Mouse (Mus musculus): ENCODE data around the gene Cntrl.

Cntrl gene

GRCm38 (mm10) chr2:35109141-35109923 lies at the start of gene Cntrl:
Cntrl (plus strand) TSS chr2:35109492.
- peak; percentile 94 to 95 for DNase-seq

DNA sequence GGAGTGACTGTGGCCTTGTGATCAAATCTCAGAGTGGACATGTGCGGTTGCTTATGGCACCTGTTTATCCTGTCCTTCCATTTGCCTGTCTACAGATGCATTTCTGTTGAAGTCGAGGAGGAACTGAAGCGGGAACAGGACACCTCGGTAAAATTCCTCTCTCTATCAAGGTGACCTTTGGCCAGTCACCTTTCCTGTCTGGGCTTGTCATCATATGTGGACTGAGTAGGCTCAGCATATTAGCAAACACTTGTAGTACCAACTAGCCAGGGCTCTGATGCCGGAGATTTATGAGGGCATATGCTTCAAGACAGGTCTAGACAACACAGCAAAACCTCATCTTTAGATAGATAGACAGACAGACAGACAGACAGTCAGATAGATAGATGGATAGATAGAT lies 49.0 kb upstream of the Cntrl start:
- no peak for DNase-seq

DNA sequence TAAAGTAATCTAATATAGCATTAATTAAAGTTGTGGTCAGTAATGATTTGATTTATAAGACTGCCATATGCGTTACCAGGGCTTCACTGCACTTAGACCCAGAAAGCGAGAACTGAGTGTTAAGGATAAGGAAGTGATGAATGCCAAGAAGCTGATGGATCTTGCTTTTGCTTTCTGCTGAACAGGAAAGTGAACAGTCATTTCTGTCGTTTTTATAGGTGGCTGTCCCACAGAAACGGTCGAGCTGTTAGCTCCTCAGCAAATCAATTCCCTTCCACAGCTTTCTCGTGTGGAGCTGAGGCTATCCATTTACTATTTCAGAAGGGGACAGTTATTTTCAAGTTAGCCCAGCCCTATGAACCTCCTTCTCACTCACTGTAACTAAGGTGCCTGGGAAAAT lies 48.4 kb upstream of the Cntrl start:
- DNase-seq: no peak

DNA sequence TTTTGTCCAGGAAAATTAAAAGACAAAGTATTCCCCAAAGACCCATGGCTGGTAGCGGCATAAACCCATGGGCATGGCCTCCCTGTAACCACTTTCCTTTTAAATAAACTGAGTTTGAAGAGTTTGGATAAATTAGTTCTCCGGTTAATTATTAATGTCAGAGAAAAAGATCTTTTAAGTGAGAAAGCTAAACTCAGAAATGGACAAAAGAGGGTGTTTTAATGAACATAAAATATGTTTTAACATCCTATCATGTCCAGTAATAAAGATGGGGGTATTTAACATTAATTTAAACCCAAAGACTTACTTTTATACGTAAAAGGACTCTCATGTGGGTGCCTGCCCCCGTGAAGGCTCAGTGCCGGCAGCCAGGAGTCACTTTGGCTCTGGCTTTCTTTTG lies 48.0 kb upstream of the Cntrl start, which contains the start of gene Hc:
Gene Hc (minus strand): TSS at position 101 of the 400 bp plus-strand sequence.
- DNase-seq: no peak

DNA sequence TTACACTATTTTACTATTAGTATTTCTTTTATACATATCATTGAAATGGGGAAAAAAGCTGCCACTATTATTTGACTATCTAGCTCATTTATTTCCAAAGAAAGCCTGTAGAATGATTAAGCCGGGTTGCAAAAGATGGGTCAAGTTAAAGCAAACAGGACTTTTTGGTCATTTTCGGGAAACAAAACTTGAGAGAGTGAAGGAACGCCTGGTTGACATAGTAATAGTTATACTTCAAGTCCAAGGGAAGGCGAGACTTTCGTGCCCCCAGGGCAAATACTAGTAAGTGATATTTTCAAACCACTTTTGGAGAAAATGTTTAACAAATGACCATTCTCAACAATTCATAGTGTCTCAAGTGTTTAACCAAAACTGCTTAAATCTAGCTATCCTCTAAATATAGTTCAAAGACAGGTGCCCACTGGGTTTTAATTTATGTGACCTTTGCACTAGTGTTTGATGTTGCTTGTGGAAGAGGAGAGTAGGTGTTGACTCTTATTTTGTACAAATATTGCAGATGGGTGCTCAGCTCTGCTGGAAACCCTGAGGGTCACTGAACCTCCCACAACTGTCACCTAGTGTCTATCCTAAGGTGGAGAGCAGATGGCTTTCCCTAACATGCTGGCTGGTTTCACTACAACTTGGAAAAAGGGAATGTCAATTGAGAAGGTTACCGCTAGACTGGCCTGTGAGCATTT lies 45.8 kb upstream of the Cntrl start:
- no peak for DNase-seq

DNA sequence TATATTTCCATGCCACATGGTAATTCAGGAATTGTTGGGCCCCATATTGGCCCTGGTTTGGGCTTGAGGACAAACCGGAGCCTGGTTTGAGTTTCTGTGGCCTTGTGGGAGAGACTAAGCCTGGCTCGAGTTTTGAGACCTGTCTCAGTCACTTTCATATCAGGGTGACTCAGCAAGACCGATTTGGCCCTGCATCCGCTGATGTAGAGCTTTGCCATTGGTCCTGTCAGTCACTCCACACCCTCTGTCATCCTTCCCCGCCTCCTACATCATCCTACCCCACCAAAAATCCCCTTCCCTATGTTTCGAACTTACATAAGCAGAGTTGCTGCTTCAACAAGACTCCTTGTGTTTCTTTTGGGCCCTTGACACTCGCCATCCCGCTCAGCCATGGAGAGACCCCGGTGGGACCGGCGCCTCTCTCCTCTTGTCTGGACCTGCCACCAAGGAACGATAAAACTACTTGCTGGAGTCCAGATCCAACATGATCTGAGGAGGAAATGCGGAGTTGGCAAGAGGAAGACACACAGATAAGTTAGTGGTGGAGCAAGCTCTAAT lies 42.7 kb upstream of the Cntrl start:
- no peak for DNase-seq

DNA sequence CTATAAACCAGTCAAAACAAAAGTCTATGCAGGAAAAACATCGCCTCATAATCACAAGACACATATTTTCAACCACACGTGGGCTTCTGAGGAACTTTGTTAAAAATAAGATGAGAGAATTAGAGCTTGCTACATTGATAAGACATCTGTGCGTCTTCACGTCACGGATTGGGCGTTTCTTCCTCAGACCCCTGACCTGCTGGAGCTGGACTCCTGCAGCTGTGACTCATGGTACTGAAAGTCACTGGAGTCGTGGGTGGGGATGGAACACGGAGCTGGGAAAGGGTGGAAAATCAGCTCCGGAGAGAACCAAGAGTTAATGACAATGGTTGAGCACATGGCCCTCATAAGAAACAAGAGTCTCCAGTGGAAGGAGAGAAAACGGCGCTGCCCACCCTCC lies 42.2 kb upstream of the Cntrl start:
- DNase-seq: no peak

DNA sequence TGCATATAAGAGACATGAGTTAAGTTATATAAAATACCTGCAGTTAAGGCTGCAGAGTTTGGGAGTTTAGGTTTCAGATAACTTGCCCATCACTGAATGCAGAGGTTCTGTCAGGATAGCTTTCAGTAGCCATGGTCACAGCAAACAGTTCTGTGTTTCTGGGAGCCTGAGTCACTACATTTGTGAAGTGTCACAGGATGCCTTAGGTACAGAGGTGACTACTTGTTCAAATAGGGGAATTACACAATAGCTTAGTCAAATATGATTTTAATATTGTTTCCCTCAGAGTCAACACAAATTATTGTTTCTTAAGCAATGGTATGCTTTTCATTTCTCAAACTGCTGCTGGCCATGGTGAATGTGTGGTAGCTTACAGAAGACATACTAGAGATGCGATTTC lies 40.2 kb upstream of the Cntrl start:
- no peak for DNase-seq

- DNase-seq: no peak
Measured at GRCm38 (mm10) chr2:35070275-35070674, 39.0 kb upstream of the Cntrl start.

- no peak for DNase-seq
Measured at GRCm38 (mm10) chr2:35072547-35072946, 36.7 kb upstream of the Cntrl start.

- DNase-seq: no peak
Measured at GRCm38 (mm10) chr2:35074328-35074727, 35.0 kb upstream of the Cntrl start.

- DNase-seq: no peak
Measured at GRCm38 (mm10) chr2:35079166-35079565, 30.1 kb upstream of the Cntrl start.

DNA sequence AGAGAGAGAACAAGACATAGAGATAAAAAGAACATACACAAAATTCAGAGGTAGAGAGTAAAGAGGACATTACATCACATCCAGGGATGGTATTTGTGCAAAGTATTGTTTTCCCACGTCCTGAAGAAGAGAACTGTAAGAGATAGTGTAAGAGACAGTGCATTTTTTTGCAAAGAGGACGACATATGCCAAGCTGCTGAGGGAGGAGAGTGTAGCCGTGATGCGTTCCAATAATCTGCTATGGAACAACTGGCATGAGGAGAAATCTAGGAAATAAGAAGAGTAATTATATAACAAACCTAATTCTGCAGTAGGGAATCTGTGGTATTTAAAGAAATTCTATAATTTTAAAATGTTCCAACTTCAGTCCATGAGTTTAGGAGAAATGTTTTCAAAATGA lies 21.9 kb upstream of the Cntrl start:
- DNase-seq: no peak

DNA sequence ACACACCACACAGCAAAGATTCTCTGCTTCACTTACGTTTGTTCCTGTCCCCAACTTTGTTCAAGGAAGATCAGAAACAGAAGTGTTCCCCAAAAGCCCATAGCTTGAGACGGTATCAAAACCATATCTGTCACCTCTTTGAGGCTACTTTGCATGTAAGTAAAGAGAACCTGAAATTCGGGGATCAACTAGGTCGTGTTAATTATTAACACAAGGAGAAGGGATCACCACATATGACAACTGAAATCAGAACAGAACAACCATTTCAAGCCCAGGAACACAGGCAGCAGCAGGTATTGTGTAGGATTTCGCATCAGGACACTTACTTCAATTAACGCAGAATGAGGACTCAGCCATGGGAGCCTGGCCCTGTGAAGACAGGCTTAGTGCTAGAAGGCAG lies 8.8 kb upstream of the Cntrl start:
- no peak for DNase-seq

DNA sequence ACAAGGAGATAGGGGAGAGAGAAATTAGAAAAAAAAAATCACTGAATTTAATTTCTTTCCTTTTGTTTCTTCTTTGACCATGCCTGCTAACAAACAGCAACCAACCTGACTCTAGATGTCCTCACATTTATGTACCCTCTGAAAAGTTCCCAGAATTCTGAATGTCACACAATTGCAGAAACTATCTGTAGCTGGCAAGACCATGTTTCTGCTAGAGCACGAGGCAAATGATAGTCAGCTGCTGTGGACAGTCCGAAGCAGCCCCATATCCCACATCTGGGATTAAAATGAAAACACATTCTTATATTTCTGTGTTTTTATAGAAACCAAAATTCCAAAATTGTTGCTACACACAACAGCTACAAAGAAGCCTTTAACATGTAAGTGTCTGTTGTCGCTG lies 7.8 kb upstream of the Cntrl start, which contains the start of gene AI182371:
Gene AI182371 (minus strand): TSS at position 101 of the 400 bp plus-strand sequence.
- no peak for DNase-seq

DNA sequence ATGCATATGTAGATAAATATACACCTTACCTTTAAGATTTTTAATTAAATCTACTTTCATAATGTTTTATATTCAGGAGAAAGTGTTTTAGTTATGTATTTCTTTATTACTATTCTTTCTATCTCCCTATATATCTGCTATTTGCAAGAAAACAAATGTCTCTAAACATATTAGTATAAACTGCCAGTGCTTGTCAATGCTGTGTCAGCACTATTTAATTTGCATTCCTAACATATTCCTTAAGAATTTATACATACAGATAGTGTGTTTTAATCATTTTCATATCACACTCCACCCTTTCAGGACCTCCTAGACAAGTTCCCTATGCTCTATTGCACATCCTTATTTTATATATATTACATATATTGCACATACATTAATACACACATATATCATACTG lies 6.5 kb upstream of the Cntrl start:
- DNase-seq: no peak

DNA sequence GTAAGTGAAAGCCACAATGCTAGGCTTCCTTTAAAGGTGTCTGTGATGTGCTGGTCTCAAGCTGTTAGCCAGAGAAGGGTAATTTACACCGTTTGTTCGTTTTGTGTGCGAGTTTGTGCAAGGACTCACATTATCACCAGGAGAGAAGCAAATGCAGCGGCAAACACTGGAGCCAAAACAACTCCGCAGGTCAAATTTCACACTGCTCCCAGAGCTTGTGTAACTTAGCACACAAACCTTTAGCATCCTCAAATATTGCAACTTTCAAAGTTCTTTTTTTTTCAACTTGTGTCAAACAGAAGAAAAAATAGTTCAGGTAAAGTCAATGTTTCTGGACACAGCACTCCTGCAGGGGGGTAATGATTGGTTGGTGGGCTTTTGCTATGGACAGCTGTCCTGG lies 5.7 kb upstream of the Cntrl start:
- DNase-seq: no peak

GRCm38 (mm10) chr2:35104843-35105242 lies 4.4 kb upstream of the Cntrl start:
- DNase-seq: no peak

GRCm38 (mm10) chr2:35107984-35108635 lies 1.2 kb upstream of the Cntrl start:
- DNase-seq: no peak

DNA sequence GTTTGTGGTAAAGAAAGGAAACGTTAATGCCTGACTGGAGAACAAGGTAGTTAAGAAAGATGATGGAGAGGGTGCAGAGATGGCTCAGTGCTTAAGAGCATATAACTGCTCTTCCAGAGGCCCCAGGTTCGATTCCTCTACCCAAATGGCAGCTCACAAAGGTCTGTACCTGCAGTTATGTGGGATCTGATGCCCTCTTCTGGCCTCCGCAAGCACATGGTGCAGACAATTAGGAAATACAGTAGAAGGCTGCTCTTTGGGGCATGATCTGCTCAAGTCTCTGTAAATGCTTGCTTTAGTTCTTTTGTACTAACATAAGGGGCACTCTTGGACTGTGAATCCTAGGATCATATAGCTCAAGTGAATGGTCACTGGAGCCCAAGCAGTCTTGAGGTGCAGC lies 580 bp upstream of the Cntrl start:
- peak; percentile 49 to 62 for DNase-seq

GRCm38 (mm10) chr2:35109924-35110304 lies 622 bp downstream of the Cntrl start:
- DNase-seq: no peak

DNA sequence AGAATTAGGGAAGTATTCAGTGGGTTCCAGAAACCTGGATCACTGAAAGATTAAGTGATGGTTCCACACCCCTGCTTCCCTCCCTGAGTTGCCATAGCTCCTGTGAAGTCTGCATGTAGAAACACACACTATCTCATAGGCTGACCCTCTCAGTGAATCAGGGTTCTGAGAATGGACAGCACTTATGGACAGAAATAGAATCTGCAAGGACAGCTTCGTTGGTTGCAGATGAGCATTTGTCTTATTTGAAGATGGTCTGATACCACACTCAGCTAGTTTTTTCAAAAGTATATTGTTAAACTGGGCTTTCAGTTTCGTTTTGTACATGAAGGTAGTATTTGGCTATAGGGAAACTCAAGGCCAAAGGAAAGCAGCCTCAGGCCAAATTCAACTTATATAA lies 1.2 kb downstream of the Cntrl start:
- DNase-seq: no peak

DNA sequence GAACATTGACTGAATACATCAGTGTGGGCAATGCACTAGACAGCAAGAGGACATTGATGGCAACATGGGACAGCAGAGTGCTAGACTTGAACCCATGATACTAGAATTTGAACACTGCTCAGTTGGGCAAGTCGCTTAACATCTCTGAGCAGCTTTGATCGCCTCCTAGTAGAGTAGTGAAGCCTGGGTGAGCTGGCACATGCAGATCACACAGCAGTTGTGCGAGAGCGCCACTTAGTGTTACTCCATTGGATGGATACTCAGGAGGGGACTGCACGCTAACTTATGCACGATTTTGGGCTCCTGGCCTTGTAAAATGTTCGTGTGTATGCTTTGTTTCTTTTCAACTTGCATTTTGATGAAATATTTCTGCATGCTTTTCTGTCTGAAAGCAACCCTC lies 15.4 kb downstream of the Cntrl start:
- peak; percentile 18 to 19 for DNase-seq

DNA sequence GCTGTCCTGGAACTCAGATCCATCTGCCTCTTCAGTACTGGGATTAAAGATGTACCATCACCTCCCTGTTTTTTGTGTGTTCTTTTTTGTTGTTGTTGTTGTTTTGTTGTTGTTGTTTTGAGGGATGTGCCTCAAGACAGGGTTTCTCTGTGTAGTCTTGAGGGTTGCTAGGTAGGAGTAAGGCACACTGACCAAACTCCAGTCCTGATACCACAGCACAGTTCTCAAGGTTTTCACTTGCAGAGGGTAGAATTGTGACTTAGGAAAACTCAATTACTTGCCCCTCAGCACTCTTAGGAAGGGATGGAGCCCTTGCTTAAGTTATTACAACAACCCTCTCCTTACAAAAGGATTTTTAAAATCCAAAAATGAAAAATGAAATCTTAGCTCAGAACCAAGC lies 22.2 kb downstream of the Cntrl start:
- DNase-seq: no peak
